Mouse (Mus musculus): ENCODE measurements around the gene Napb. TPM values are rescaled to one million over a fixed set of nuclear protein-coding genes. Genes with fewer than 3 reads are reported as not detected.

Gene Napb
- polyA plus RNA-seq, 1 experiment from 2014 or later = 5.5 TPM

DNA sequence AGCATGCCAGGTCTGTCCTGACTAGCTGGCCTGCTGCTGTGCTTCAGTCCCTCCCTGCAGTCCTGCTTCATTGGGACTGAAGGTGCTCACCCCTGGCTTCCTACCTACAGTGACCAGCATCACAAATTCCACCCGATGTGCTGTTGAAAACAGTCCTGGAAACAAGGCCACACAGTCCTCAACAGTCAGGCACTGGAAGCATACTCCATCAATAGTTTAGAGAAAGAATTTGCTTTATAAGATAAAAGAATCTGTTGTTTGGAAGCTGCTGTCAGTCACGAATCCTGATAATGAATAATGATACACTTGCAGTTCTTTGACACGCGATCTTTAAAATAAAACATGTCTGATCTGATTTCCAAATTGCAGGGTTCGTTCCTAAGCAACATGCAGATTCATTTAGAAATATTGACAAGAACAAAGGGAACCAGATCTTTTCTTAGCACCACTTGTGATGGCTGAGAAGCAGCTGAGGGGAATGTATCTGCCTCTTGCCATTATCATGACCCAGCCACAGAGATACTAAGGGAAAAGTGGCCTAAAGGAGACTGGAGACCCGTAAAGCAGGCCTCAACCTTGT, 87.8 kb downstream of the Napb start:
- no peak for ATAC-seq (replicated peaks; ENCODE audit: low FRiP score, low TSS enrichment, low read depth)
- WGBS = 88% methylated on average over 6 of the region's 6 CpGs

More for the DNA sequence above, 87.8 kb downstream of the Napb start:
- H3K27ac ChIP-seq (ENCODE audit: low read depth) = no peak overlapping the region
- H3K4me1 ChIP-seq (replicated peaks; ENCODE audit: control insufficient read depth, insufficient read depth, low read length) = no peaks in the 10 kb centered on the region
- DNase-seq (ENCODE audit: low spot score) = no peak
- H3K36me3 ChIP-seq (ENCODE audit: control insufficient read depth, insufficient read depth, low read length) = no peaks in the 10 kb centered on the region
- no peak overlapping the region for H3K4me2 ChIP-seq (ENCODE audit: low read length)
- H3K9me3 ChIP-seq (ENCODE audit: control insufficient read depth, low read length) = no peaks in the 10 kb centered on the region
- H3K27me3 ChIP-seq (replicated peaks; ENCODE audit: control insufficient read depth, insufficient read depth, low read length) = no peaks in the 10 kb centered on the region
- no peak overlapping the region for H3K4me3 ChIP-seq (ENCODE audit: low read depth, low read length)
- no peak overlapping the region for H3K9ac ChIP-seq (ENCODE audit: low read length)

Other genes starting within 250 kb of the Napb start
- 88.9 and 104 TPM in 2 replicates for gene Nxt1, start 59.9 kb downstream of the Napb start, polyA plus RNA-seq (2014; fragmentation: Nextera tagmentation; extraction: Ambion mirVana)
- 17.9 and 21.6 TPM in 2 replicates for gene Gzf1, start 51.4 kb downstream of the Napb start, polyA plus RNA-seq (2014; fragmentation: Nextera tagmentation; extraction: Ambion mirVana)
- not detected in 2 replicates for gene Cstl1, start 17.9 kb upstream of the Napb start, polyA plus RNA-seq (2014; fragmentation: Nextera tagmentation; extraction: Ambion mirVana)
- not detected in 2 replicates for gene Cst11, start 39.0 kb upstream of the Napb start, polyA plus RNA-seq (2014; fragmentation: Nextera tagmentation; extraction: Ambion mirVana)
- not detected in 2 replicates for gene 8030411F24Rik, start 49.5 kb upstream of the Napb start, polyA plus RNA-seq (2014; fragmentation: Nextera tagmentation; extraction: Ambion mirVana)
- 0.36 and 0.49 TPM in 2 replicates for gene Cst12, start 56.9 kb upstream of the Napb start, polyA plus RNA-seq (2014; fragmentation: Nextera tagmentation; extraction: Ambion mirVana)
- not detected in 2 replicates for gene Cst8, start 66.3 kb upstream of the Napb start, polyA plus RNA-seq (2014; fragmentation: Nextera tagmentation; extraction: Ambion mirVana)
- gene Cst13, start 87.6 kb upstream of the Napb start, polyA plus RNA-seq (2014; fragmentation: Nextera tagmentation; extraction: Ambion mirVana) = not detected in 2 replicates
- not detected in 2 replicates for gene Cst9, start 102.7 kb upstream of the Napb start, polyA plus RNA-seq (2014; fragmentation: Nextera tagmentation; extraction: Ambion mirVana)
- gene 9230104L09Rik, start 132.6 kb upstream of the Napb start, polyA plus RNA-seq (2014; fragmentation: Nextera tagmentation; extraction: Ambion mirVana) = not detected in 2 replicates
- 404 and 423 TPM in 2 replicates for gene Cst3, start 143.2 kb upstream of the Napb start, polyA plus RNA-seq (2014; fragmentation: Nextera tagmentation; extraction: Ambion mirVana)